Mouse (Mus musculus) kidney, embryonic 16.5 days (tissue): ENCODE results near the gene Cfap77. TPM values are rescaled to one million over a fixed set of nuclear protein-coding genes. Genes with fewer than 3 reads are reported as not detected.
A peak's percentile ranks its signal among the peaks of the same experiment; 100 is the strongest.

Experiments
- ATAC-seq: fragments of 200-750 bp; cut with Nextera tagmentation; 2 replicates; pipeline ENCODE4 v1.8.0; 2017; ENCODE audit warnings: moderate TSS enrichment; ENCODE audit not compliant: low FRiP score, low TSS enrichment
- H3K27ac ChIP-seq: fragments of 300-500 bp; sonication (generic); 2 replicates; pipeline ENCODE4 v1.5.1; 2014; ENCODE audit warnings: low read length
- H3K27me3 ChIP-seq: fragments of 300-500 bp; sonication (generic); 2 replicates; pipeline ENCODE4 v1.6.1; 2014; ENCODE audit warnings: low read length, control low read depth, mixed read lengths; ENCODE audit not compliant: insufficient read depth
- H3K36me3 ChIP-seq: fragments of 300-500 bp; sonication (generic); 2 replicates; pipeline ENCODE4 v1.6.1; 2014; ENCODE audit warnings: low read length, control low read depth, mixed read lengths; ENCODE audit not compliant: insufficient read depth
- H3K4me1 ChIP-seq: fragments of 300-500 bp; sonication (generic); 2 replicates; pipeline ENCODE4 v1.6.1; 2014; ENCODE audit warnings: low read length, control low read depth, mixed read lengths; ENCODE audit not compliant: insufficient read depth
- H3K4me2 ChIP-seq: fragments of 300-500 bp; sonication (generic); replicated peaks from 2 replicates; pipeline ENCODE4 v1.6.1; 2014; ENCODE audit warnings: low read depth, low read length
- H3K4me3 ChIP-seq: fragments of 300-500 bp; sonication (generic); 2 replicates; pipeline ENCODE4 v1.5.1; 2014; ENCODE audit warnings: mild to moderate bottlenecking, low read length
- H3K9ac ChIP-seq: fragments of 300-500 bp; sonication (generic); replicated peaks from 2 replicates; pipeline ENCODE4 v1.6.1; 2014; ENCODE audit warnings: low read length
- H3K9me3 ChIP-seq: fragments of 300-500 bp; sonication (generic); 2 replicates; pipeline ENCODE4 v1.6.1; 2016; ENCODE audit warnings: low read length, control low read depth
- WGBS: fragments of 180-500 bp; shearing (Covaris S2); extraction: QIAGEN DNeasy Blood & Tissue Kit; methylation state at CpG from one replicate; pipeline ENCODE4 v1.1.7; 2014; 5-methylcytosine and 5-hydroxymethylcytosine counted together
- polyA plus RNA-seq: library from polyadenylated mRNA; unstranded; fragments of >200 nt; fragmentation: Nextera tagmentation; extraction: Ambion mirVana; gene quantifications from 2 replicates; pipeline ENCODE4 v1.2.1, GENCODE M21; 2015

The Cfap77 gene
- polyA plus RNA-seq, 1 experiment from 2014 or later, result 0.35 TPM

DNA sequence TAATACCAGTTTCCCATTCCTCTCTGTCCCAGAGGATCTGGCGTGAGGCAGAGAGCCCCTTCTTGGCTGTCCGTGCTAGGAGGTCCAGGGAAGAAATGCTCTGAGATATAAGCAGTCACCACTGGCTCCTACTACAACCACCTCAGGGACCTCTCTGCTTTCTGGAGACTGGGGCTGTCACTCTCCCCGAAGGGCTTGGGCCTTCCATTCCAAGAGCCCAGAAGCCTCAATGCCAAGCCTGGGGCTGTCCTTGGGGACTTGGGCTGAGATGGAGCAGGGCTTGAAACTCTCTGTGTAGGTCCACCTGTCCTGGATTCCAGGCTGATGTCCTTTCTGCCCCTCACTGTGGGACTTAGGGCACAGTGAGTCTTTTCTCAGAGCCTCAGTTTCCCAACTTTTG, 144.0 kb downstream of the Cfap77 start:
- Histone ChIP-seq H3K36me3 (no peaks in the 10 kb centered on the region), H3K27me3 (peaks cover 97% of the 10 kb centered on the region), H3K9ac (no peak overlapping the region), H3K27ac (no peak overlapping the region), H3K4me3 (no peak overlapping the region), H3K4me2 (no peak overlapping the region), H3K4me1 (peaks cover 19% of the 10 kb centered on the region), H3K9me3 (no peaks in the 10 kb centered on the region)
- WGBS, result 4% methylated on average over 3 of the region's 3 CpGs
- ATAC-seq, result no peak

DNA sequence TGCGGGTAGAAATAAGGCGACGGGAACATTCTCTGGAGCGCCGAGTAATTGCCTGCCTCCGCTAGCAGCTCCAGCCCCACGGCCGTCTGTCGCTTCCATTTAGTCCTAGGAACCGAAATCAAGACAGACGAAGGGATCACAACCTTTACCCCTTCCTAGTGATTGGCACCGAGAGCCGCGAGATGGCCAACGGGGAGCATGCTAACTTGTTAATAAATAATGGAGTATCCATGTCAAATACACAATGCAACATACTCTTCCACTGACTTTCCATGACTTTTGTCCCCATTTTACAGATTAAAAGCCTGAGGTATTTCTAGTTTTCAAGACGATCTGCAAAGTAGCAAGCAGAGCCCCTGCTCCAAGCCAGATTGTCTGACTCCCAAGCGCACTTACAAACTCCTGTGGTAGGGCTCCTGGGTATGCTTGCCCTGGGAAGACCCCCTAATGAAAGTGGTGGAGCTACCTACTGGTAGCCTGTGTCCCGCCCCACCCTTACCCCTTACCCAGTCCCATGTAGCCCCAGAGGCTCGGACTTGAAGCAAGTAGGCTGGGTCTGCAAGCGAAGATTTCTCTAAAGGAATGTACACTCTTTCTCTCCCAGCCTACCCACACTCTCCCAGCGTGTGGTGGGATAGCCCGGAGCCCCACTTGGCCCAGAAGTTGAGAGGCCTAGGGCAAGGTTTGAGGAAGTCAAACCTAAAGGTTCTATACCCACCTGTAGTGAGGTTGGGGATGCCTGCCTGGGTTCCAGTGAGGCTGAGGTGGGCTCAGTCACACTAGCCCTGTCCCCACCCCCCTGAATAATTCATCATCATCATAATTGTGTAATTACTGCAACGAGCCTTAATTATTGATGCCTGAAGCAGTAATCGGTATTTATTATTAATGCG, 144.8 kb downstream of the Cfap77 start:
- ATAC-seq, result no peak
- no peak overlapping the region for H3K4me2 ChIP-seq
- no peaks in the 10 kb centered on the region for H3K9me3 ChIP-seq
- peaks cover 89% of the 10 kb centered on the region for H3K27me3 ChIP-seq
- H3K4me1 ChIP-seq, result peaks cover 19% of the 10 kb centered on the region
- 3% methylated on average over 25 of the region's 25 CpGs for WGBS
- no peak overlapping the region for H3K4me3 ChIP-seq
- H3K9ac ChIP-seq, result no peak overlapping the region
- H3K27ac ChIP-seq, result no peak overlapping the region
- H3K36me3 ChIP-seq, result peaks cover 1% of the 10 kb centered on the region; the same call in 1 of the 2 replicates

DNA sequence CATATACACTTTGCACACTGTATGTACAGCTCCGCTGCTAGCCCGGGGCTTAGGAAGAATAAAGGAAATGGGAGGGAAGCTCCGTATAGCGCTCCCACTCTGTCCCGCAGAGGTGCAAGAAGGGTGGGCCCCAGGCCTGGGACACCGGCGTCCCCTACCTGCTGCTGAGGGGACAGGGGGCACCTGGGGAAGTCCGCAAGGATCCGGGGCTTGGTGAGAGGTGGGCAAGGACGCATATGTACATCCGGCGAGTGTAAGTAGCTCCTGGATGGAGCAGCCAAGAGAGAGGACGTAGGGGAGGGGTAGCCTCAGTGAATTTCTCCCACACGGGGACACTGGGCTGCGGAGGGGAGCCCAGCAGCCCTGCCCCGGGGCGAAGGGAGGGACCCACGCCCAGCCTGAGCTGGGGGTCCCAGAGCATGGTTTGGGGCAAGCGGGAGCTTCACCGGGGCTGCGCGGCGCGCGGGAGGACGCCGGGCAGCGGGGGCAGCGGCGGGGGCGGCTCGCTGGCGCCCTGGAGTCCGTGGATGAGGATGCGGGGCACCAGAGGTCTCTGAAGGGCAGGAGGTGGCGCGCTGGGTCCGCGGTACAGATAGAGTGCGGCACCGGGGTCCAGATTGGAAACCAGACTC, 145.6 kb downstream of the Cfap77 start:
- peaks cover 19% of the 10 kb centered on the region for H3K4me1 ChIP-seq
- H3K36me3 ChIP-seq, result peaks cover 6% of the 10 kb centered on the region; the same call in 1 of the 2 replicates
- peak overlapping the region; percentile 32; the same call in 1 of the 2 replicates for H3K4me3 ChIP-seq
- H3K9ac ChIP-seq, result no peak overlapping the region
- peak overlapping the region; percentile 50 for H3K4me2 ChIP-seq
- WGBS, result under 1% methylated on average over 41 of the region's 41 CpGs
- no peak overlapping the region for H3K27ac ChIP-seq
- H3K27me3 ChIP-seq, result peaks cover 82% of the 10 kb centered on the region
- ATAC-seq, result peak; percentile 22; the same call in 1 of the 2 replicates
- H3K9me3 ChIP-seq, result no peaks in the 10 kb centered on the region

DNA sequence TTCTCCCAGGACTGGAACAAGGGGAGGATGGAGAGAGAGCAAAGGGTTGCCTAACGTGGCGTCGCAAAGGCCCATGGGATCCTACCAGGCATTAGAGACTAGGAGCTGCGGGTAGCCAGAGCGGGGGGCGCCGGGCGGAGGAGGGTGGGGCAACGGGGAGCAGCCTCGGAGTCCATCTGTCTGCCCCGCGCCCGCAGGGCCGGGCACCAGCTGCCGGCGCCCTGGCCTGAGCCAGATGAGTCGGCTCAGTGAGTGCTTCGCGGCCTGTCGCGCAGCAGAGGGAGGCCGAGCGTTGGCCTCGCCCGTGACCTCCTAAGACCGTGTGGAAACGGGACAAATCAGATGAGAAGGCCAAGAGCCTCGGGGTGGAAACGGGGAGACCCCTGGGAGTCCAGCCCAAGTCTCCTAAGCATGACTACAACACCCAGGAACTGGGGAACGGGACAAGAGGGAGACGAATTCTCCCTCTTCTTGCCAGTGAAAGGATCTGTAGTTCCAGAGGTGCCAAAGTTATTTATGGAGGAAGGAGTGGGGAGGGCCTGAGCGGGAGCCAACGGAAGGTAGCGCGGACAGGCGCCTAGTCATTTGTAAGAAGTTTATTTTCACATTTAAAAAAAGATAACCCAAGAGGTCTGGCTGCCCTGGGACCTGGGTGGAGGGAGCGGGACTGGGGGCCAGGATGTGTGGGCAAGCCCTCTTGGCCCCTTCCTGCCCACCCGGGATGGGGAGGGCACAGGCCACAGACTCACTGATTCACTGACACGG, 146.3 kb downstream of the Cfap77 start:
- Histone ChIP-seq H3K36me3 (peaks cover 6% of the 10 kb centered on the region; the same call in 1 of the 2 replicates), H3K4me1 (peaks cover 19% of the 10 kb centered on the region), H3K27me3 (peaks cover 74% of the 10 kb centered on the region), H3K9me3 (no peaks in the 10 kb centered on the region), H3K4me3 (peak overlapping the region; percentile 32), H3K9ac (no peak overlapping the region), H3K4me2 (peak overlapping the region; percentile 50), H3K27ac (no peak overlapping the region)
- ATAC-seq, result 0 out of 2 replicates have a peak, but pooled peaks have one; percentile 39
- WGBS, result under 1% methylated on average over 39 of the region's 39 CpGs

DNA sequence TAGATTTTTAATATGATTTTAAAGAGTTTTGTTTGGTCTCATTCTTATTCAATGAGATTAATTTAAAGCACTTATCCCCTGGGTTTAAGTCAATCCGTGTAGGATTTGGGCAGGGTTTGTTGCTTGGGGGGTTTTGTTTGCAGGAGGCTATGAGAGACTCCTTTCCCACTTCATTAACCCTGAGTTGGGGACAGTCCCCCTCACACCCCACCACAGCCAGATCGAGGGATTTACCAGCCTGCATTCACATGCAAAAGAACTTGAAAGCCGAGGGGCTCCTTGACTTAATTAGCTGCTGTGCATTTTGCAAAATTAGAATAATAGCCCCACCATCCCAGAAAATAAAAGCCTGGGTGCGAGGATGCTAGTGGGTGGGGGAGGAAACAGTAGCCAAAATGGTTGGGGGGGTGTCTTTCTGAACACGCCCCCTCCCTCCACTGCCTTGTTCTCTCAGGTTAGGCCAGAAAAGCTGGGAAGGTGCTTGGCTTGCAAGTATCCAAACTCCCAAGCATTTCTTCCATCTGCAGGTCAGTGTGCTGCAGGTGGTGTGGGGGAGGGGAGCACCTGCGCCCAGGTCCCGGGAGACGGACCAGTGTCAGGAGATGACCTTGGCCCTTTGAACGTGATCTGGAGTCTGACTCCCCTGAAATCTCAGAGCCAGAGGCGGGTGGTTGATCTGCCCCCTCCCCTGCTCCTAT, 147.0 kb downstream of the Cfap77 start:
- no peak for ATAC-seq
- WGBS, result 6% methylated on average over 10 of the region's 10 CpGs
- peaks cover 19% of the 10 kb centered on the region for H3K4me1 ChIP-seq
- no peak overlapping the region for H3K27ac ChIP-seq
- H3K36me3 ChIP-seq, result peaks cover 7% of the 10 kb centered on the region; the same call in 1 of the 2 replicates
- H3K27me3 ChIP-seq, result peaks cover 67% of the 10 kb centered on the region
- H3K4me3 ChIP-seq, result peak overlapping the region; percentile 32
- H3K9ac ChIP-seq, result no peak overlapping the region
- H3K4me2 ChIP-seq, result peak overlapping the region; percentile 50
- H3K9me3 ChIP-seq, result no peaks in the 10 kb centered on the region

DNA sequence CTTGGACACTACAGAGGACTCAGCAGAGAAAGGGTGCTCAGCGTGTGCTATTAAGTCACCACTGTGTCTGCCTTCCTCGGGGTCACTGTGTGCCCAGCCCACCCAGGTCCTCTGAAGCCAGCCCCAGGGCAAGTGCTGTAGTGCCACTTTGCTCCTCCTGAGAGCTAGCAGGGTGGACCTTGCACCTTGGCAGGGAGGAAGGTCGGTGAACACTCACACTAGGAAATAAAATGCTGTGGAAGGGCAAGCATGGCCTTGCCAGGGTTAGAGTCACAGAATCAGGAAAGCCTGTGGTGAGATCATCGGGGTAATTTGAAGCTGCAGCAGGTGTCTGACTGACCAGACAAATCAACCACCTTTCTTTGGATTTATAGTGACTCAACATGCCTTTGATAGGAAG, 149.3 kb downstream of the Cfap77 start:
- Histone ChIP-seq H3K4me2 (no peak overlapping the region), H3K27me3 (peaks cover 44% of the 10 kb centered on the region), H3K4me3 (no peak overlapping the region), H3K9me3 (no peaks in the 10 kb centered on the region), H3K9ac (no peak overlapping the region), H3K36me3 (peaks cover 14% of the 10 kb centered on the region), H3K4me1 (peaks cover 19% of the 10 kb centered on the region), H3K27ac (no peak overlapping the region)
- 53% methylated on average over 4 of the region's 4 CpGs for WGBS
- no peak for ATAC-seq

DNA sequence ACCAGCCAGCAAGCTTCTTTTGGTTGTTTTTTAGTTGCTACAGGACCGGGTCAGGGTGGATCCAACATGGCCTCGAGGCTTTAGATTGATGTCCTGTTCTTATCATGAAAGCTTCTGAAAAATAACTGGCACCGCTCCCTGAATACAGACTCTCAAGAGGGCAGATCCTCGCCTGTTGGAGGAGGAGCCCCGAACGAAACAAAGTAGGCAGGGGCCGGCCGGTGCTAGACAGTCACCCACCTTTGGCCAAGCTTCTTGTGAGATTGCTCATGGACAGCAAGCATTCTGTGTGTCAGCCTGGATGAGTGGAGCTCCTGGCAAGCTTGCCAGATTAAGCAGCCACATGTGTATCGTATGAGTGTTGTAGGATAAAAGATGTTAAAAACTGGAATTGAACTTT, 150.1 kb downstream of the Cfap77 start:
- no peak overlapping the region for H3K4me2 ChIP-seq
- H3K27ac ChIP-seq, result no peak overlapping the region
- H3K4me1 ChIP-seq, result peaks cover 19% of the 10 kb centered on the region
- no peaks in the 10 kb centered on the region for H3K9me3 ChIP-seq
- H3K36me3 ChIP-seq, result peaks cover 14% of the 10 kb centered on the region
- 86% methylated on average over 9 of the region's 9 CpGs for WGBS
- no peak overlapping the region for H3K4me3 ChIP-seq
- no peak for ATAC-seq
- peaks cover 37% of the 10 kb centered on the region for H3K27me3 ChIP-seq
- no peak overlapping the region for H3K9ac ChIP-seq

DNA sequence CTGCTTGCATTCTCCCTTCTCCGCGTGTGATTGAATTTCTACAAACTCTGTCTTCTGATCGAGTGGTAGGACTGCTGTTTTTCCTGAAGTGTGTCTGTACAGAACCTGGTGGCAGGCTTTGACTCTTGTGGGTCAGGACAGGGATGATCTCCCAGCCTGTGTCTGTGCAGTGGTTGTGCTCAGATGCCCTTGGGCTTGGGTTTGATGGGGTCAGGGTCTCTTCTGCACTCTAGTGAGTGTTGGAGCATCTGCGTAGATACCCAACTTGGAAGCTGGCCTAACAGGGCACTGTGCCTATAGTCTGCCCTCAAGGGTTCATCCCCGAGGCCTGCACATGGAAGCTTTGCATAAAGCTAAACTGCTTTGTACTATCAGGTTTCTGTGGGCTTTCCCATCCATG, 151.0 kb downstream of the Cfap77 start:
- WGBS, result 87% methylated on average over 5 of the region's 5 CpGs
- Histone ChIP-seq H3K36me3 (peaks cover 19% of the 10 kb centered on the region), H3K4me1 (peaks cover 12% of the 10 kb centered on the region), H3K4me2 (no peak overlapping the region), H3K9ac (no peak overlapping the region), H3K27ac (no peak overlapping the region), H3K27me3 (peaks cover 27% of the 10 kb centered on the region), H3K9me3 (no peaks in the 10 kb centered on the region), H3K4me3 (no peak overlapping the region)
- ATAC-seq, result no peak

DNA sequence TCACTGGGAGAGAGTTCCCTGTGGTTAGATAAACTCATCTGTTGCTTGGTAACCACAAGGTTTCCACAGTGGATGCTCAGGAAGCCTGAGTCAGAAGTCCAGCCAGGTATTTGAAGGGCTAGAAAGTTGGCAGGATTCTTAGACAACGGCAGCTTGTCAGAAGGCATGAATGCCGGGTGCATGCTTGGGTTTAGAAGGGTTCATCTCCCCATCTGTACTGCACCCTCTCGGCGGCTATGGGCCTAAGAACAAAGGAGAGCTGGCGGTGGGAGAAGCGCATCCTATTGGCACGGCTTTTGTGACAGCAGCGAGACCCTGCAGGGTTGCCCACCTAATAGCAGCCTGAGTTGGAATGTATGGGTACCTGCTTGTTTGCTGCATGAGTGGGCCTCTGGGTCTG, 152.6 kb downstream of the Cfap77 start:
- ATAC-seq, result no peak
- no peaks in the 10 kb centered on the region for H3K9me3 ChIP-seq
- no peak overlapping the region for H3K4me2 ChIP-seq
- no peak overlapping the region for H3K9ac ChIP-seq
- H3K36me3 ChIP-seq, result peaks cover 19% of the 10 kb centered on the region
- H3K27me3 ChIP-seq, result peaks cover 12% of the 10 kb centered on the region
- 91% methylated on average over 8 of the region's 8 CpGs for WGBS
- H3K4me3 ChIP-seq, result no peak overlapping the region
- H3K27ac ChIP-seq, result no peak overlapping the region
- no peaks in the 10 kb centered on the region for H3K4me1 ChIP-seq
